18 mouse cellular contexts compared by ENCODE assay signal in the genomic region with DNA sequence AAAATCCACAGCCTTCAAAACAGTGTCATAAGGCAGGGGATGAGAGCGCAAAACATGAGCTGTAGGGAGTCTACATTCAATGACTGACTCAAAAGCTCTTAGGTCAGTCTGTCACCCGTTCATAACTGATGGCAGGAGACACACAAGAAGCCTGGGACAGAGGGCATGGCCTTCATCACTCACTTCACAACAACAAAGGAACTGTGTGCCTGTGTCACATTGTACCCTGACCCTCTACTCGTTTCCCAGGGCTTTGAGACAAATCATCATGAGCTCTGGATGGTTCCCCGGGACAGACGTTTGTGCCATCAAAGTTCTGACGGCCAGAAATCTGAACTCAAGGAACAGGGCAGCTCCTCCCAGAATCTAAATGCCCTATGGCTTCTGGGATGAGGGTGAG.
"Had no signal": no experiment of that assay in that cellular context is flagged by ENCODE, and none has a peak within 500 bp of the region (broad histone marks: within the 10 kb centered on the region; RNA-seq: fewer than 3 reads in every experiment).

No protein-coding gene starts in this region.

- H3K4me1 ChIP-seq: limb, embryonic 15.5 days; stomach, embryonic 15.5 days had no signal

- H3K36me3 ChIP-seq: limb, embryonic 15.5 days; liver, embryonic 15.5 days; midbrain, embryonic 12.5 days; neural tube, embryonic 12.5 days; stomach, embryonic 15.5 days had no signal

- H3K9ac ChIP-seq: limb, embryonic 15.5 days; liver, embryonic 15.5 days; lung, embryonic 14.5 days; midbrain, embryonic 12.5 days; neural tube, embryonic 12.5 days; stomach, embryonic 15.5 days had no signal

- H3K27ac ChIP-seq: layer of hippocampus, adult 2 months; left cerebral cortex, adult 2 months; limb, embryonic 15.5 days; liver, embryonic 15.5 days; midbrain, embryonic 12.5 days; neural tube, embryonic 12.5 days; stomach, embryonic 15.5 days had no signal

- H3K27me3 ChIP-seq: limb, embryonic 15.5 days; liver, embryonic 15.5 days; midbrain, embryonic 12.5 days; neural tube, embryonic 12.5 days; stomach, embryonic 15.5 days had no signal

- DNase-seq: kidney, adult 18-20 months; kidney, postnatal 10 days; kidney, postnatal 4 days; lung, embryonic 14.5 days; lung, postnatal 10 days; lung, postnatal 4 days; retina, postnatal 1 day; right cerebral cortex, postnatal 4 days; spleen, adult 18-20 months; thymus, adult 2 months; thymus, postnatal 25 days had no signal

- H3K9me3 ChIP-seq: limb, embryonic 15.5 days; liver, embryonic 15.5 days; midbrain, embryonic 12.5 days; neural tube, embryonic 12.5 days; stomach, embryonic 15.5 days had no signal

- H3K4me3 ChIP-seq: layer of hippocampus, adult 2 months; left cerebral cortex, adult 2 months; limb, embryonic 15.5 days; liver, embryonic 15.5 days; midbrain, embryonic 12.5 days; neural tube, embryonic 12.5 days; stomach, embryonic 15.5 days had no signal

- H3K4me2 ChIP-seq: limb, embryonic 15.5 days; liver, embryonic 15.5 days; lung, embryonic 14.5 days; midbrain, embryonic 12.5 days; neural tube, embryonic 12.5 days; stomach, embryonic 15.5 days had no signal
